Mouse (Mus musculus) thymus, postnatal 25 days (tissue): ENCODE results near the gene Epb41l1.

Experiments
- DNase-seq: peaks from one replicate; pipeline ENCODE4 v3.0.0; 2022

Epb41l1 gene

DNA sequence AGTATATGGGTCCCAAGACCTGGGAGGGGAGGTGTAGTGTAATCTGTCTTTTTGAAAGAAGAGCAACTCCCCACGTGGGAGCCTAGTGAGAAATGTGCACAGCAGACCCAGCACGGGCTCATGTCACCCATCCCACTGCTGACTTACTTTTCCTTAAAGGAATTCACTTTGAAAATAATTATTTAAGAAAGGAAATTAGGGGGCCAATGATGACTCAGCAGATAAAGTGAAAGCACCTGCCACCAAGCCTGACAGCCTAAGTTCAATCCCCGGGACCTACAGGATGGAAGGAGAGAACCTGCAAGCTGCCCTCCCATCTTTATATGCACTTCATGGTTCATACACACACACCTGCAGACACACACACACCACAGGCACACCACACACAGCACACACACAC, 123.1 kb downstream of the Epb41l1 start:
- DNase-seq = no peak

DNA sequence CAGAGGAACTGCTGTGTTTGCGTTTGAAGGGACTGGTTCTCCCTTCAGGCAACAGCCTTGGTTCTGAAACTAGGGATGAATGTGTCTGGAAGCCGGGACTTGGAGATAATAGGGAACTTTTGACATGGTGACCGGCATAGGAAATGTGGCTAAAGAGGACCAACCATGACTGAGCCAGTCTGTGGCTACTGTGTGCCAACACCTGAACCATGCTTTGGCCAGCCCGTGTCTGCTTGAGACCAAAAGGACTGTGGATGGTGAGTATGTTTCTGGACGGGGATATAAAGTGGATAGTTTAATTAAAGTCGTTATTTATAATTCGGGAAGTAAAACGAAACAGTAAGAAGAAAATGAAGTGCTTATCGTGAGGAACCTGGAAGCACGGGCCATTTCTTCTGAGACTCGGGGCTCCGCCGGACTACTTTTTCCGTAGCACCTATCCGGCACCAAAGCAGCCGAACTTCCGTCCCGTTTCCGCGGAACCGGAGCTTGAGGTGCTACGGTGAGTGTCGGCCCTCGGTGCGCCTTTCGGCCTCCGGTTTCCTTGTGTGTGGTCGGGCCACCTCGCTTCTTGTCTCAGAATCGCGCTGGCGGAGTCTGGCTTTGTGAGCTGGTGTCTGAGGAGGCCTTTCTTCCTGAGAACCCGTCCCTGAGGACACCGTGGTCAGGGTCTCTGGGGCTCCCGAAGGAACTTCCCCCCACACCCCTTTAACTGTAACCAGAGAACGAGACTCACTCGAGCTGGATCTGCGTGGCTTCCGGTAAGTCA, 126.6 kb downstream of the Epb41l1 start, which contains the start of gene Aar2:
Gene Aar2 (plus strand): TSS at position 462 of the 769 bp plus-strand sequence.
- peak; percentile 87 for DNase-seq

DNA sequence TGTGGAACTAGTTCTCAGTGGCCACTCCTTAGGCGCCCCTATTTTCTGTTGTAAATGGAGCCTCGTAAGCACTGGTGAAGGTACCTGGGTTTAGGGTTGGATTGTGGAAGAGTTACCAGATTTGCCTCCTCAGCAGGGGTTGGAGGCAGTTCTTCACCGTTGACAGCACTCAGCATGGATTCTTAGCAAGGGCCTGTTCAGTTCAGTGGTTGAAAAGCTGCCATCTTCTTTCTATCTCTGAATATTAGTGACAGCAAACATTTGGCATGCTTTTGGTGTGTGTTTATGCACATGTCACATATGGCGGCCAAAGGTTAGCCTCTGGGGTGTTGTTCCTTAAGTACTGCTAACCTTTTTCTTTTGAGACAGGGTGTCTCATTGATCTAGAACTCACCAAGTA, 131.7 kb downstream of the Epb41l1 start:
- no peak for DNase-seq

DNA sequence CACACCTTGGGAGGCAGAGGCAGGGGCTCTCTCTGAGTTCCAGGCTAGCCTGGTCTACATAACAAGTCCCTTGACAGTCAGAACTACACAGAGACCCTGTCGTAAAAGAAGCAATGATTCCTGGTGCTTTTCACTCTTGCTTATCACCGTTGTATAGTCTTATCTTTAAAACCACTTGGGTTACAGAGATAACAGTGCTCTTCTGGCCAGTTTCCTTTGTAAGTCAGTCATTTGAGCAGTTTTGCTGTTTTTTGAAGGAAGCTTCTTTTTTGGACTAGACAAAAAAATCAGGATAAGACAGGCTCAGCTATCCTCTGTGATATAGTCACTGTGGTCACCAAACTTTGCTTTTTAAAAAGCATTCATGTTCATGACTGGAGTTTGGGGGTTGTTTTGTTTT, 141.1 kb downstream of the Epb41l1 start:
- DNase-seq = no peak

DNA sequence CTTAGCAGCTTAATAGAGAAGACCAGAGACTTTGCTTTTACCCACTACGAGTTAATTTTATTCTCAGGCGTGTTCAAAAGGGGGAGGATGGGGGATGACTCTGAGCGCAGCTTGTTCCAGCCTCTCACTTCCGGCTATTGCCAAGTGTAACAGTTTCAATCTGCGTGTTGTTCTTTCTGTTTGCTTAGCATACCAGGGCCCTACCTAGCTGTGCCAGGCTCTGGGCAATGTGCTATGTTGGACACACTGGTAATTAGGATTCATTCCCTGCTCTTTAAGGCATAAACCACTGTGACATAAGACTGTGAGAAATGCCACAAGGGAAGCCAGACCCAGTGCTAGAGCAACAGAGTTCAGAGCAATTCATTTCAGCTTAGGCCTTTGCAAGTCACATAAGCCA, 142.8 kb downstream of the Epb41l1 start:
- DNase-seq = no peak

DNA sequence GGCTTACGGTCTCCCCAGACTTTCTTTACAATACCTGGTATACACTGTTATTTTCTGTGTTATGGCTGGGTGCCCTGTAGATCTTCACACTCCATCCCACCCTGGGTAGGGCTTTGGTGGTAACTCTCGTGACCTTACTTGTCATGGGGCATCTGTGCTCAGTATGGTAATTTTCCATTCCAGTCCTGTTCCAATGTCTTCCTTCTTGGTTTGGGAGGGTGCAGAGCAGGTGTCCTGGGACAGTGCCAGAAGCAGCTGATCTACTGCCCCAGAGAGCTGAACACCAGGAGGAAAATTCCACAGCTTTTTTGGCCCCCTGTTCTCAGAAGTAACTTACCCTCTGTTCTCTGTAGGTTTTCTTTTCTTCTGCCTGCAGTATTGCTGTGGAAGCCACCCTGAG, 145.8 kb downstream of the Epb41l1 start:
- DNase-seq = no peak

DNA sequence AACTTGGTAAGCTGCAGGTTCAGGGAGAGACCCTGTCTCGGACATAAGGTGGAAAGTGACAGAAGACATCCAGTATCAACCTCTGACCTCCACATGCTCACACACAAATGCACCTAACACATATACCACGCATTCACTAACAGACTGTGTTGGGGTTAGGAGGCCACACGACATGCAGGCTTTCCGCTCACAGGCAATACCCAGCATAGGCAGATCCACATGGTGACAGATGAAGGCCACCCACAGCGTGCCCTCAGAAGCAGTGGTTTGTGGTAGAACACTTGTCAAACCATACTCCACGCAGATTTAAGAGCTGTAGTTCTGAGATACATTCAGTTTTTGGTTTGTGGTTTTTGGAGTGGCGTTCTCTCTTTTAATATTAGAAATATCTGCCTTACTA, 147.9 kb downstream of the Epb41l1 start:
- DNase-seq = no peak

DNA sequence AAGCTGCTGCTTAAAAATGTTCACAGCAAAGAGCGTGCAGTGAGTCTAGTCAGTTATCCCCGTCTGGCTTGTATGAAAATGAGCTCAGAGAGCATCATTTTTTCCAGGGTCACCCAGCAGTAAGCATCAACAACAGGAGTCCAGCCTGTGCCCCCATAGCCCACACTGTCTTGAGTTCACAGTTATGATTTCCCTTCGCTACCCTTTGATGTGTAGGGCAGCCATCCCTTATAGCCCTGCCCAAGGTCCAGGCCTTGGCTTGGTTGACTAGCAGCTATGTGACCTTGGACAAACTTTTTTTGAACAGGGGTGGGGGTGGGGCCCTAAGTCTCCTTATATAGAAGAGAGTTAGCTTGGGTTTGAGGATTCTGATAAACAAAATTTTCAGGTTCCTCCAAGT, 148.6 kb downstream of the Epb41l1 start:
- no peak for DNase-seq

DNA sequence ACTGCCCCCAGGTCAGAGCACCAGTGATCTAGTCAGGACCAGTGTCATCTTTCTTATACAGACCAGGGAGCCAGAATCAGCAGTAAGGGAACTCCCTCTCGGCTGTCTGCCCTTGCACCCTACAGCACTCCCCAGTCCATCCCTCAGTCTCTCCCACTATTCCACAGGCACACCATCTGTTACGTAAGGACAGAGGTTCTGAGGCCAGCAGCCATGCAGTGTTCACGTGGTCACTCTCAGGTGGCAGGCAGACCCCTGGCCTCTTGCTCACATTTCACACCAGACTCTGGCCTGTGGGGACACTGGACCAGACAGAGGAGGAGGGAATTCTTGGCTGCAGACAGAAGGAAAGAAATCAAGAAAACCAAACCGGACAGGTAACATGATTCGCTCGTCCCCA, 150.8 kb downstream of the Epb41l1 start:
- DNase-seq = no peak

DNA sequence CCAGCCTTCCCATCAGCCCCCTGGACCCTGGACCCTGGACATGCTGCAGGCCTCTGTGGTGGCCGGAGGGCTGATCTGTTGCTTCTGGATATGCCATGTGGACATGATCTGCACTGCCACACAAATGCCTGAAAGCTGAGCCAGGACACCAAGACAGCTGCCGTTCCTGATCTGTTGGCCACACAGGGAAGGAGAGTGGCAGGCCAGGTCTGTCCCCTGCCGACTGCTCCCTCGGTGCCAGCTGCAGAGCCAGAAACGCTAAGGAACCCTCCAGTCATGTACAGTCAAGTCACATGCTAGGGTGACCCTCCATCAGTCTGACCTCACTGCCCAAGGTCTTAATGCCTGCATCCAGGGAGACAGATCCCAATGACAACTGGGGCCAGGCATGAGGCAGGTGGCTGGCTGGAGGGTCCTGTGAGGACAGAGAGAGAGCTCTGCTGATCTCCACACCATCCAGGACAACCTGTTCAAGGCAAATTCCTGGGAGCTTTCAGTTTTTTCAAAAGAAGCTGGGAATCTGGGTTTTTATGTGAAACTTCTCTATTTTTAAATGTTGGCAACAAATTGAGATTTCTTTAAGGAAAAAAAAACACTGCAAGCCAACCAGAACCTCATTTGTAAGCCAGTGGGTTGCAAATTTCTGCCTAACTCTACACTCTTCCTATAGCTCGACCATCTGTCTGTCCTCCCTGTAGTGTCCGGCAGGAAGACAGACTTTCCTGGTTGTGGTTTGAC, 156.3 kb downstream of the Epb41l1 start:
- DNase-seq = no peak

DNA sequence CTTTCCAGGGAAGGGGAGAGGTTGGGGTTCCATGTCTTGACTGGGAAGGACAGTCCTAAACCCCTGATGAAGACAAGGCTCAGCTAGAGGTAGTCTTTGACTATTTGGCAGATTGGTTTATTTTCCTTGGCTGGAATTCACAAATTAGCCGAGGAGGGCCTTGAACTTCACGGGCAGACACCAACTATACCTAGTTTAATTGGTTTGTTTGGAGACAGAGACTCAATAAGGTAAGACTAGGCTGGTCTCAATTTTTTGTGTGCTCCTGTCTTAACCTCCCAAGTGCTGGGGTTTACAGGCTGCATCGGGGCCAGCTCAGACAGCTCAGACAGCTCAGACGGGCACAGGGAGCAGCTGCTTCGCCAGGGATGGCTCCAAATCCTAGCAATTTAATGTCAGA, 159.8 kb downstream of the Epb41l1 start:
- DNase-seq = no peak

DNA sequence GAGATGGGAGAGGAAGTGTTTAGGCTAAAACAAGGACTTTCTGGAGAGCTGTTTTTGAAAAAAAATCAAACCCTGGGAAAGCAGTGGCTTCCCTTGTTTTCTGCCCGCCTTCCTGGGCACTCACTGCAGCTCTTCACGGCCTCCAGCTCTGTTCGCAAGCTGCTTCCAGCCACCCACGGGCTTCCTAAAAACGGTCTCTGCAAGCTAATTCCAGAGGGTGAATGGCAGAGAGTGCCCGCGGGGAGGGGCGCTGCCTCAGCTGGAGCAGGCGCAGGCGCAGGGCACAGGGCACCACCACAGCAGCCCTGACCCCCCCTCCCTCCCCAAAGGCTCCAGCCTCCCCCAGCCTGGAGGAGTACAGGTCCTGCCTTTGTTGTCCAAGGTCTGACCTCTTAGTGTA, 160.5 kb downstream of the Epb41l1 start:
- DNase-seq = no peak

DNA sequence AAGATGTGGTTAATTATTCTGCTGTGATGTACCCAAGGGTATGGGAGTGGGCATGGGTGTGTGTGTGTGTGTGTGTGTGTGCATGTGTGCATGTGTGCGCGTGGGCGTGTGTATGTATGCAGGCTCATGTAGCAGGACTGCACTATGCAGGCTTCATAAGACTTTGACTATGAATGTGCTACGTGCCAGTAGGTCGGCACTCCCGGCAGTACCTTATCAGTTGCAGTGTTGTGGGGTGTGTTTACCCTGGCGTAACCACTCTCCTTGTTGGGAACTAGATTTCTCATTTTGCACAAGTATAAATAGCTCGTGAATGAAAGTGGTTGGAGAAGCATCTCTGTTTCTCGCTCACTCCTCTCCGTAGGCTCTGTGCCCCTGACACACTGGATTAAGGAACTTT, 162.2 kb downstream of the Epb41l1 start:
- no peak for DNase-seq

DNA sequence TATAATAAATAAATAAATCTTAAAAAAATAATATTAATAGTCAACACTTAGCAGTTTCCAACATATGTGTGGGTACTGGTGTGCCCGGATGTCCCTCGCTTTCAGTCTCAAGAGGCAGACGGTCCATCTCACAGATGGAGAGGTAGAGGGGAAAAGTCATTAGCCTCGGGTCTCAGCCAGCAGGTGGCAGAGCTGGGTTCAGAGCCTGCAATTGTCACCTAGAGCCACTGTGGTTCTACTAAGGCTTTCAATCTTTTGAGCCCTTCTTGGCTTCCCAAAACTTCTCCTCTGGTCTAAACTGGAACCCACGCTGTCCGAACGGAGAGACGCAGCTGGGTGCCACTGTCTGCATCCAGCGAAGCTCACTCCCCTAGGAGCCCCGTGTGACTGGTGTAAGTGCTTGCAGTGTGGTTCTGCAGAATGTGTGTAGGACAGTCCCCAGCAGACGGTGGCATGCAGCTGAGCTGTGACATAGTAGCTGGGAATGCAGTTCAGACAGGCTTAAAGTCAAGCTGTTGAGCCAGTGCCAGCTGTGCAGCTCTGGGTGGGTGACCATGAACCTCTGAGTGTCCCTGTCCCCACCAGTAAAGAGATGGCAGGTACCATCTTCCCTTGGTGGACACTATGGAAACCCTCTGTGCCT, 163.6 kb downstream of the Epb41l1 start:
- DNase-seq = peak; percentile 18

DNA sequence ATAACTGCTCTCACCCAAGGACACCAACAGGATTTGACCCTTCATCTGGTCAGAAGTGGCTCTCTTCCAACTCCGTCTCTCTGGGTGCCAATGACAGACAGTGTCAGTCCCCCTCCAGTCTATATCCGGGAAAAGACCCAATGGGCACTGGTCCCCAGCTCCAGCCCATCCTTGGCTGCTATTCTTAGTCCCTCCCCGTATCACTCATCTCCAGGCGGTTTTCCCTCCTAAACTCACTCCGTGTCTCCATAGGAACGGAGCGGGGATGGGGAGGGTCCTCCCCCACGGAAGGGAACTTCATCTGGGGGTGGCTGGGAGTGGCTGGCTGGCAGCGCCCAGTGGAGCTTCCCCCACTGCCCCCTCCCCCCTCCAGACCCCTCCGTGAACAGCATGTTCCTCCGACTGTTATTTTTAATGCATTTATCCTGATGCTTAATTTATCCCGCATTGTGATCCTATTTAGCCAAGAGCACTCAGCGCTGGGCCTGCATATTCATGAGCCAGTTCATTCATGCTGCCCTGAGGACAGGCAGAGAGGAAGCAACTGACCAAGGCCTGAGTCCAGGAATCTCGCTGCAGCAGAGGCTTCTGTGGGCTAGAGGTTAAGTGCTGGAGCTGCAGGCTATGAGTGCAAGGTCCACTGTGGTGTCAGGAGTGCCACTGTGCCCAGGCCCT, 164.2 kb downstream of the Epb41l1 start:
- DNase-seq = no peak

DNA sequence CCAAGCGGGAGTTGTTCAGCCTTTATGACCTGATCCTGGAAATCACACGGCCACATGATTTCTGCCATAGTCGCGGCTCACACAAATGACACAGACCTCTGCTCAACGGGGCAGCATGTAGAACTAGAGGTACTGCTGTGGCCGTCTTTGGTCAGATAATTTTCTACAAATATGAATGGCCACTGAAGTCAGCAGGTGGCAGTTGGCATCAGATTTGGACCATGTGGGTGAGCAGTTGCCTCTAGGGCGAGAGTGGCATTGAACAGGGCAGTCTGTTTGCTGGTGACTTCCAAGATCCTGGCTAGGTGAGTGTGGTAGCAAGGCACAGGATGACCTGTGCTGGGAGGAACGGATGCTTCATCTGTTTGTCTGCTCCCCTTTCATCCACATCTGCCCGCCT, 168.8 kb downstream of the Epb41l1 start:
- no peak for DNase-seq
